Mouse (Mus musculus) megakaryocyte progenitor cell, adult 5-6 weeks (primary cell): ENCODE results near the gene Ntrk2. TPM values are rescaled to one million over a fixed set of nuclear protein-coding genes. Genes with fewer than 3 reads are reported as not detected.

ENCODE experiments used
- total RNA-seq, 2 experiments: library from RNA; stranded (forward) in 1 of 2; stranded (reverse) in 1 of 2; fragments of 157-497, 149-512 nt in 1 of 2; fragments of 200-1000 nt in 1 of 2; gene quantifications; 2 replicates each; pipeline versions ENCODE4 v1.2.3 to v1.2.4; 2015 to 2017

The Ntrk2 gene
- total RNA-seq, 2 experiments from 2014 or later, result not detected

Other genes with a start within 250 kb of the Ntrk2 start
- gene Slc28a3, start 195.7 kb upstream of the Ntrk2 start, total RNA-seq (2015), result not detected in 2 replicates
- gene Slc28a3, start 195.7 kb upstream of the Ntrk2 start, total RNA-seq (2017), result not detected in 2 replicates